Mouse (Mus musculus) right cerebral cortex, postnatal 4 days (tissue): ENCODE data around the gene Gm49352.
"Not testable (repeated sequence)": the region's sequence is repeated elsewhere in the genome, so short reads cannot be mapped to it uniquely, and the experiment has no call there.

Source experiments
- DNase-seq: peaks from one replicate; pipeline ENCODE4 v3.0.0-alpha.2; 2022

The Gm49352 gene

GRCm38 (mm10) chr13:61568074-61568473 lies at the start of gene Gm49352:
Gene Gm49352 (minus strand): TSS chr13:61568174.
- not testable (repeated sequence) for DNase-seq

- no peak for DNase-seq
Measured at GRCm38 (mm10) chr13:61570027-61570426, 2.1 kb upstream of the Gm49352 start, which contains the start of gene Cts3. Gene Cts3 (minus strand): TSS chr13:61570127.

DNA sequence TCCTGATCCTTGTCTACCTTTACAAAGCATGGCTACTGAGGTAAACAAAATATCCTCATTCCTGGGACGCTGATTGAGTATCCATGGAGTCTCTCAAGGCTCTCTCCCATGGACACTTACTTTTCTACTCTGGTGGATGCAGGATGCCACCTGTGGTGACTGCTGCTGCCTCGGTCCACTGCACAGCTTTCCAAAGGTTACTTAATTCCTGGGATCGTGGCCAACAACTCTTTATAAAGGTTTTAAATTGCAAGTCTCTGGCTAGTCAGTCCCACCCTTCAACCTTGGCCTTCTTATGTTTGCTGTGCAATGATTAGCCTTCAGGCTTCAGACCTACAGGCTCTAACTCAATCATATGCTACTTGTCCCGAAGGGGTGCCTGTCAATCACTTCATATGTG lies 26.3 kb downstream of the Gm49352 start, which contains the start of gene Ctsm:
Gene Ctsm (minus strand): TSS at position 209 of the 400 bp plus-strand sequence.
- DNase-seq = no peak
